In the genomic region with DNA sequence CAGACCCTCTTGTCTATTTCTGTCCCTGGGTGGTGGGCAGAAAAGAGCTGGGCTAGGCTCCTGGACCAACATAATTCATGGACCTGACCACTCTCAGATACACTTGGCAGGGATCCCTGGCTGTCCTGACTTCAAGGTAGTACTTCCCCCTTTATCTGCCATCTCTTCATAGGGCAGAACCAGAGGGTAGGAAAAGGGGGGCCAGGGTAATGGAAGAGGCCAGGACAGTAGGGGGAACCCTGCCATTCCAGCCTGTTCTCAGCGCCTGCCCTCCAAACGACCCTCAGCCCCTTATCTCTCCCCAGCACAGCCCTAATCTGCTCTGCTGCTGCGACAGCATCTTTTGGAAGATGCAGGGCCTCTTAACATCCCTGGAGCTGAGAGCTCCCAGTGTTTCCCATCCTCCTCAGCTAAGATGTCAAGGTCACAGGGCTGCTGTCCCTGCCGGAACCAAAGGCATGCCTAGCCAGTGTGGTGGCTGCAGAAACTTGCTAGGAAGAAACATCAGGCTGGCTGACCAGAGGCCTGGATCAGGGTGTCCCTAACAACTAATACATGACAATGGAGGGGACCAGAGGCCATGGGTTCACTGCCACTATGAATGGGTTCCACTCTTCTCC, we compare ENCODE assay signal across 25 mouse cellular contexts. TPM values are rescaled to one million over a fixed set of nuclear protein-coding genes. Genes with fewer than 3 reads are reported as not detected.
DNase-seq lines count a peak whose midpoint lies in the region; ATAC-seq and TF ChIP-seq lines count a peak whose summit lies in the region.
"Had no signal": no experiment of that assay in that cellular context is flagged by ENCODE, and none has a peak within 500 bp of the region (broad histone marks: within the 10 kb centered on the region; RNA-seq: fewer than 3 reads in every experiment).

No protein-coding gene starts in this region.

- peak overlapping the region; percentile 20; the same call in 1 of the 2 replicates for H3K9ac ChIP-seq in heart, embryonic 12.5 days
- no peak overlapping the region for H3K9ac ChIP-seq in intestine, embryonic 15.5 days
- H3K9ac ChIP-seq in intestine, postnatal 0 days (ENCODE audit: low read depth, low read length) = no peak overlapping the region
- H3K9ac ChIP-seq in intestine, embryonic 16.5 days (ENCODE audit: low read depth, low read length) = peak overlapping the region; percentile 34; the same call in 1 of the 2 replicates
- H3K9ac ChIP-seq: embryonic facial prominence, embryonic 15.5 days; hindbrain, embryonic 14.5 days; limb, embryonic 15.5 days; liver, embryonic 14.5 days; lung, embryonic 14.5 days had no signal

- no peaks in the 10 kb centered on the region for H3K9me3 ChIP-seq in heart, embryonic 12.5 days (replicated peaks)
- no peaks in the 10 kb centered on the region for H3K9me3 ChIP-seq in intestine, embryonic 15.5 days
- H3K9me3 ChIP-seq in intestine, postnatal 0 days (ENCODE audit: control insufficient read depth) = no peaks in the 10 kb centered on the region
- H3K9me3 ChIP-seq in intestine, embryonic 16.5 days (ENCODE audit: control insufficient read depth, low read length) = no peaks in the 10 kb centered on the region
- H3K9me3 ChIP-seq: embryonic facial prominence, embryonic 15.5 days; limb, embryonic 15.5 days had no signal

- no peak for TF ChIP-seq CTCF in intestine, postnatal 0 days (IDR thresholded peaks at IDR 0.05; ENCODE audit: low read depth)

- no peaks in the 10 kb centered on the region for H3K36me3 ChIP-seq in heart, embryonic 12.5 days
- H3K36me3 ChIP-seq in intestine, embryonic 15.5 days = no peaks in the 10 kb centered on the region
- H3K36me3 ChIP-seq in intestine, postnatal 0 days (ENCODE audit: control insufficient read depth, insufficient read depth) = no peaks in the 10 kb centered on the region
- H3K36me3 ChIP-seq in intestine, embryonic 16.5 days (ENCODE audit: control insufficient read depth, insufficient read depth, low read length) = no peaks in the 10 kb centered on the region
- H3K36me3 ChIP-seq: embryonic facial prominence, embryonic 15.5 days; limb, embryonic 15.5 days had no signal

- H3K4me1 ChIP-seq in heart, embryonic 12.5 days (replicated peaks) = peaks cover 68% of the 10 kb centered on the region
- H3K4me1 ChIP-seq in intestine, embryonic 15.5 days (replicated peaks) = peaks cover 19% of the 10 kb centered on the region
- H3K4me1 ChIP-seq in intestine, postnatal 0 days (replicated peaks; ENCODE audit: control insufficient read depth, insufficient read depth, low read length) = peaks cover 12% of the 10 kb centered on the region
- H3K4me1 ChIP-seq in intestine, embryonic 16.5 days (ENCODE audit: control insufficient read depth, insufficient read depth, low read length) = peaks cover 18% of the 10 kb centered on the region

- peak overlapping the region; percentile 31 for H3K4me2 ChIP-seq in heart, embryonic 12.5 days
- no peak overlapping the region for H3K4me2 ChIP-seq in intestine, embryonic 15.5 days (replicated peaks)
- no peak overlapping the region for H3K4me2 ChIP-seq in intestine, postnatal 0 days (replicated peaks; ENCODE audit: low read depth)
- H3K4me2 ChIP-seq in intestine, embryonic 16.5 days (ENCODE audit: low read depth, low read length) = no peak overlapping the region
- H3K4me2 ChIP-seq: embryonic facial prominence, embryonic 15.5 days; hindbrain, embryonic 14.5 days; limb, embryonic 15.5 days; lung, embryonic 14.5 days had no signal

- no peaks in the 10 kb centered on the region for H3K27me3 ChIP-seq in heart, embryonic 12.5 days (replicated peaks)
- H3K27me3 ChIP-seq in intestine, embryonic 15.5 days (replicated peaks) = no peaks in the 10 kb centered on the region
- H3K27me3 ChIP-seq in intestine, postnatal 0 days (replicated peaks; ENCODE audit: control insufficient read depth, insufficient read depth, low read length) = no peaks in the 10 kb centered on the region
- H3K27me3 ChIP-seq in intestine, embryonic 16.5 days (replicated peaks; ENCODE audit: control insufficient read depth, insufficient read depth, low read length) = no peaks in the 10 kb centered on the region
- H3K27me3 ChIP-seq: embryonic facial prominence, embryonic 15.5 days; limb, embryonic 15.5 days had no signal

- DNase-seq in adrenal gland, postnatal 14 days = peak; percentile 60
- DNase-seq in adrenal gland, adult 18-20 months (ENCODE audit: low spot score in 2 of 2) = no peak
- no peak for DNase-seq in heart, postnatal 10 days
- DNase-seq: cerebellum, adult 9-10 months; gastrocnemius, postnatal 10 days; layer of hippocampus, adult 9-11 months; lung, embryonic 14.5 days; lung, postnatal 4 days; midbrain, embryonic 14.5 days had no signal

- peak; percentile 24; the same call in 1 of the 2 replicates for ATAC-seq in heart, embryonic 12.5 days (ENCODE audit: insufficient number of reproducible peaks, low FRiP score)
- 0 out of 2 replicates have a peak, but pooled peaks have one; percentile 6 for ATAC-seq in intestine, embryonic 15.5 days
- no peak for ATAC-seq in intestine, postnatal 0 days
- ATAC-seq in intestine, embryonic 16.5 days = no peak
- ATAC-seq: CD4-positive, CD25-positive, alpha-beta regulatory T cell, adult 4 months; inflammation-experienced regulatory T-cells, adult 6 months had no signal

- H3K27ac ChIP-seq in heart, embryonic 12.5 days (ENCODE audit: poor library complexity, severe bottlenecking) = peak overlapping the region; percentile 99
- H3K27ac ChIP-seq in intestine, embryonic 15.5 days = peak overlapping the region; percentile 46; the same call in 1 of the 2 replicates
- no peak overlapping the region for H3K27ac ChIP-seq in intestine, postnatal 0 days (ENCODE audit: low read depth, low read length)
- no peak overlapping the region for H3K27ac ChIP-seq in intestine, embryonic 16.5 days (ENCODE audit: low read length)
- H3K27ac ChIP-seq: embryonic facial prominence, embryonic 15.5 days; hindbrain, embryonic 14.5 days; liver, embryonic 14.5 days had no signal

- intact Hi-C loops in heart, postnatal 10 days (cut with DNase I) = no loop called here

- H3K4me3 ChIP-seq in heart, embryonic 12.5 days = no peak overlapping the region
- no peak overlapping the region for H3K4me3 ChIP-seq in intestine, embryonic 15.5 days (replicated peaks)
- no peak overlapping the region for H3K4me3 ChIP-seq in intestine, postnatal 0 days (ENCODE audit: low read depth, low read length)
- H3K4me3 ChIP-seq in intestine, embryonic 16.5 days (ENCODE audit: low read length) = no peak overlapping the region
- H3K4me3 ChIP-seq: embryonic facial prominence, embryonic 15.5 days; limb, embryonic 15.5 days had no signal

- WGBS in heart, embryonic 12.5 days = 12% methylated on average over 4 of the region's 4 CpGs
- 42% methylated on average over 4 of the region's 4 CpGs for WGBS in intestine, embryonic 15.5 days
- 46% methylated on average over 4 of the region's 4 CpGs for WGBS in intestine, postnatal 0 days
- WGBS in intestine, embryonic 16.5 days = 46% methylated on average over 4 of the region's 4 CpGs

RNA-seq across cellular contexts. Expression of a gene that starts 9.0 kb away (rescaled TPM):
- total RNA-seq in adrenal gland, postnatal 14 days (2021) = not detected in 2 replicates
- total RNA-seq in adrenal gland, adult 18-20 months (2021) = not detected
- polyA plus RNA-seq in heart, embryonic 12.5 days (2016; fragmentation: Nextera tagmentation; extraction: Ambion mirVana) = 0.45 and 0.54 TPM in 2 replicates
- not detected for total RNA-seq in heart, postnatal 10 days (2021)
- polyA plus RNA-seq in intestine, embryonic 15.5 days (2015; fragmentation: Nextera tagmentation; extraction: Ambion mirVana) = not detected in 2 replicates
- polyA plus RNA-seq in intestine, postnatal 0 days (2015; fragmentation: Nextera tagmentation; extraction: Ambion mirVana) = not detected in 2 replicates
- not detected in 2 replicates for polyA plus RNA-seq in intestine, embryonic 16.5 days (2015; fragmentation: Nextera tagmentation; extraction: Ambion mirVana)
- total RNA-seq: gastrocnemius, postnatal 10 days; granulocyte monocyte progenitor cell, adult 5-6 weeks; megakaryocyte-erythroid progenitor cell, adult 5-6 weeks had no signal
- polyA plus RNA-seq: CD4-positive, CD25-positive, alpha-beta regulatory T cell, adult 4 months; inflammation-experienced regulatory T-cells, adult 6 months; kidney, embryonic 14.5 days; large intestine, adult 2 months; limb, embryonic 15.5 days had no signal

RNA-seq across cellular contexts. Expression of a gene that starts 29.9 kb away (rescaled TPM):
- 38.4 and 45.4 TPM in 2 replicates for total RNA-seq in adrenal gland, postnatal 14 days (2021)
- 10 to 100 TPM; 69.5 to 83.9 TPM for total RNA-seq in adrenal gland, adult 18-20 months (2021)
- polyA plus RNA-seq in heart, embryonic 12.5 days (2016; fragmentation: Nextera tagmentation; extraction: Ambion mirVana) = 13.5 and 16.3 TPM in 2 replicates
- 1 to 10 TPM; 7.9 to 8.4 TPM for total RNA-seq in heart, postnatal 10 days (2021)
- polyA plus RNA-seq in intestine, embryonic 15.5 days (2015; fragmentation: Nextera tagmentation; extraction: Ambion mirVana) = 4.3 and 4.6 TPM in 2 replicates
- polyA plus RNA-seq in intestine, postnatal 0 days (2015; fragmentation: Nextera tagmentation; extraction: Ambion mirVana) = 1.7 and 1.9 TPM in 2 replicates
- 2.2 and 3.0 TPM in 2 replicates for polyA plus RNA-seq in intestine, embryonic 16.5 days (2015; fragmentation: Nextera tagmentation; extraction: Ambion mirVana)
- total RNA-seq: granulocyte monocyte progenitor cell, adult 5-6 weeks had no signal
- polyA plus RNA-seq: CD4-positive, CD25-positive, alpha-beta regulatory T cell, adult 4 months; inflammation-experienced regulatory T-cells, adult 6 months had no signal

RNA-seq across cellular contexts. Expression of a gene that starts 33.7 kb away (rescaled TPM):
- 0.15 TPM in 1 of 2 replicates, not detected in the other for total RNA-seq in adrenal gland, postnatal 14 days (2021)
- 1 to 10 TPM; 2.1 to 2.4 TPM for total RNA-seq in adrenal gland, adult 18-20 months (2021)
- 0.63 and 0.67 TPM in 2 replicates for polyA plus RNA-seq in heart, embryonic 12.5 days (2016; fragmentation: Nextera tagmentation; extraction: Ambion mirVana)
- total RNA-seq in heart, postnatal 10 days (2021) = not detected
- 0.49 and 0.73 TPM in 2 replicates for polyA plus RNA-seq in intestine, embryonic 15.5 days (2015; fragmentation: Nextera tagmentation; extraction: Ambion mirVana)
- polyA plus RNA-seq in intestine, postnatal 0 days (2015; fragmentation: Nextera tagmentation; extraction: Ambion mirVana) = 0.64 and 0.77 TPM in 2 replicates
- 0.78 and 1.0 TPM in 2 replicates for polyA plus RNA-seq in intestine, embryonic 16.5 days (2015; fragmentation: Nextera tagmentation; extraction: Ambion mirVana)
- total RNA-seq: gastrocnemius, postnatal 10 days; granulocyte monocyte progenitor cell, adult 5-6 weeks; megakaryocyte-erythroid progenitor cell, adult 5-6 weeks had no signal
- polyA plus RNA-seq: CD4-positive, CD25-positive, alpha-beta regulatory T cell, adult 4 months; inflammation-experienced regulatory T-cells, adult 6 months; kidney, embryonic 14.5 days; lung, embryonic 14.5 days; neural tube, embryonic 11.5 days; spleen, adult 2 months had no signal

Comparison
In these comparisons a context has a peak if more than half of its experiments do, and no peak if none do; other contexts are left out.
1. ATAC-seq: peak in heart, embryonic 12.5 days (single experiment) and intestine, embryonic 15.5 days (single experiment); none in intestine, postnatal 0 days (single experiment) and intestine, embryonic 16.5 days (single experiment).
2. H3K27ac ChIP-seq: peak in heart, embryonic 12.5 days (single experiment) and intestine, embryonic 15.5 days (single experiment); none in intestine, postnatal 0 days (single experiment) and intestine, embryonic 16.5 days (single experiment).
3. H3K9ac ChIP-seq: peak in heart, embryonic 12.5 days (single experiment) and intestine, embryonic 16.5 days (single experiment); none in intestine, embryonic 15.5 days (single experiment) and intestine, postnatal 0 days (single experiment).